31 mouse cellular contexts compared by ENCODE assay signal in genomic region chr8:104555191-104555590, GRCm38 (mm10). TPM values are rescaled to one million over a fixed set of nuclear protein-coding genes. Genes with fewer than 3 reads are reported as not detected.
DNase-seq lines count a peak whose midpoint lies in the region; ATAC-seq and TF ChIP-seq lines count a peak whose summit lies in the region.
"Had no signal": no experiment of that assay in that cellular context is flagged by ENCODE, and none has a peak within 500 bp of the region (broad histone marks: within the 10 kb centered on the region; RNA-seq: fewer than 3 reads in every experiment).

No protein-coding gene starts in this region.

- 58% methylated on average over 4 of the region's 4 CpGs for WGBS in lung, postnatal 0 days
- 46% methylated on average over 4 of the region's 4 CpGs for WGBS in lung, adult 2 months

- peak; percentile 93 for DNase-seq in heart, adult 11 months
- no peak for DNase-seq in heart, adult 9 months (ENCODE audit: low spot score in 2 of 2)
- DNase-seq in lung, postnatal 0 days (ENCODE audit: low spot score) = peak; percentile 32
- DNase-seq in lung, adult 2 months = no peak
- DNase-seq in lung, postnatal 36 days = peak; percentile 19
- no peak for DNase-seq in lung, postnatal 10 days
- DNase-seq: adrenal gland, postnatal 10 days; adrenal gland, postnatal 36 days; B cell, adult 2 months; cerebellum, adult 11 months; cerebellum, adult 2 months; cerebellum, adult 9-11 months; cerebellum, postnatal 36 days; embryo, embryonic 11 days; gastrocnemius, postnatal 10 days; gastrocnemius, postnatal 36 days; heart, postnatal 10 days; heart, postnatal 36 days had no signal

- no peak for TF ChIP-seq CTCF in lung, postnatal 0 days (IDR thresholded peaks at IDR 0.05)
- no peak for TF ChIP-seq CTCF in lung, adult 2 months (IDR thresholded peaks at IDR 0.05; ENCODE audit: insufficient read depth, low read length)

- H3K27ac ChIP-seq in lung, postnatal 0 days (ENCODE audit: low read length) = no peak overlapping the region
- H3K27ac ChIP-seq: embryonic facial prominence, embryonic 10.5 days; embryonic facial prominence, embryonic 13.5 days; forebrain, embryonic 12.5 days; forebrain, embryonic 15.5 days; heart, embryonic 15.5 days; hindbrain, embryonic 10.5 days; hindbrain, embryonic 13.5 days; intestine, embryonic 15.5 days had no signal

- no peak for ATAC-seq in lung, postnatal 0 days
- ATAC-seq: forebrain, embryonic 15.5 days; hindbrain, embryonic 16.5 days; intestine, embryonic 15.5 days; Patski had no signal

- no peaks in the 10 kb centered on the region for H3K36me3 ChIP-seq in lung, postnatal 0 days (ENCODE audit: insufficient read depth, low read length)
- H3K36me3 ChIP-seq: embryonic facial prominence, embryonic 10.5 days; embryonic facial prominence, embryonic 13.5 days; forebrain, embryonic 12.5 days; forebrain, embryonic 15.5 days; G1E; heart, embryonic 12.5 days; heart, embryonic 15.5 days; hindbrain, embryonic 10.5 days; hindbrain, embryonic 13.5 days; intestine, embryonic 15.5 days had no signal

- no peaks in the 10 kb centered on the region for H3K27me3 ChIP-seq in lung, postnatal 0 days (replicated peaks; ENCODE audit: insufficient read depth, low read length)
- H3K27me3 ChIP-seq: forebrain, embryonic 15.5 days had no signal

- no peak overlapping the region for H3K4me3 ChIP-seq in lung, postnatal 0 days (ENCODE audit: low read depth, low read length)
- H3K4me3 ChIP-seq in lung, adult 2 months (replicated peaks; ENCODE audit: extremely low read depth, low read depth, low read length) = no peak overlapping the region
- H3K4me3 ChIP-seq: embryonic facial prominence, embryonic 10.5 days; embryonic facial prominence, embryonic 13.5 days; erythroblast, embryonic 14.5 days; forebrain, embryonic 12.5 days; forebrain, embryonic 15.5 days; heart, embryonic 12.5 days; heart, embryonic 15.5 days; hindbrain, embryonic 10.5 days; hindbrain, embryonic 13.5 days; intestine, embryonic 15.5 days had no signal

- H3K4me1 ChIP-seq in lung, postnatal 0 days (ENCODE audit: insufficient read depth, low read depth, low read length) = no peaks in the 10 kb centered on the region
- 0 out of 2 replicates have a peak, but pooled peaks cover 2% of the 10 kb centered on the region for H3K4me1 ChIP-seq in lung, adult 2 months (ENCODE audit: control insufficient read depth, insufficient read depth, low read length)
- H3K4me1 ChIP-seq: forebrain, embryonic 12.5 days; forebrain, embryonic 15.5 days; heart, embryonic 15.5 days; hindbrain, embryonic 13.5 days; intestine, embryonic 15.5 days had no signal

- TF ChIP-seq POLR2A in lung, adult 2 months (IDR thresholded peaks at IDR 0.05; ENCODE audit: borderline replicate concordance, extremely low read depth, low read depth, low read length) = no peak

- no peak for TF ChIP-seq EP300 in lung, postnatal 0 days (IDR thresholded peaks at IDR 0.05)

- no peak overlapping the region for H3K4me2 ChIP-seq in lung, postnatal 0 days (replicated peaks; ENCODE audit: low read depth, low read length)
- H3K4me2 ChIP-seq: embryonic facial prominence, embryonic 13.5 days; forebrain, embryonic 12.5 days; forebrain, embryonic 15.5 days; heart, embryonic 12.5 days; heart, embryonic 15.5 days; hindbrain, embryonic 13.5 days; intestine, embryonic 15.5 days had no signal

- H3K9ac ChIP-seq in lung, postnatal 0 days (replicated peaks; ENCODE audit: low read depth) = no peak overlapping the region
- H3K9ac ChIP-seq: embryonic facial prominence, embryonic 13.5 days; forebrain, embryonic 12.5 days; forebrain, embryonic 15.5 days; heart, embryonic 12.5 days; heart, embryonic 15.5 days; hindbrain, embryonic 13.5 days; intestine, embryonic 15.5 days had no signal

- H3K9me3 ChIP-seq in lung, postnatal 0 days (ENCODE audit: low read length) = no peaks in the 10 kb centered on the region
- H3K9me3 ChIP-seq: embryonic facial prominence, embryonic 10.5 days; embryonic facial prominence, embryonic 13.5 days; forebrain, embryonic 12.5 days; forebrain, embryonic 15.5 days; G1E; heart, embryonic 12.5 days; heart, embryonic 15.5 days; hindbrain, embryonic 10.5 days; hindbrain, embryonic 13.5 days; intestine, embryonic 15.5 days had no signal

RNA-seq across cellular contexts. Expression of gene Car7, which starts 20.7 kb away (rescaled TPM):
- 0.84 and 0.87 TPM in 2 replicates for polyA plus RNA-seq in lung, postnatal 0 days (2015; fragmentation: Nextera tagmentation; extraction: Ambion mirVana)
- polyA plus RNA-seq in lung, adult 2 months (2012; rRNA removed) = 1.4 and 1.8 TPM in 2 replicates
- polyA plus RNA-seq: erythroblast, embryonic 14.5 days had no signal

RNA-seq across cellular contexts. Expression of gene Nae1, which starts 20.8 kb away (rescaled TPM):
- polyA plus RNA-seq in lung, postnatal 0 days (2015; fragmentation: Nextera tagmentation; extraction: Ambion mirVana) = 57.9 and 58.9 TPM in 2 replicates
- 7.4 and 17.1 TPM in 2 replicates for polyA plus RNA-seq in lung, adult 2 months (2012; rRNA removed)

RNA-seq across cellular contexts. Expression of gene Pdp2, which starts 36.1 kb away (rescaled TPM):
- polyA plus RNA-seq in lung, postnatal 0 days (2015; fragmentation: Nextera tagmentation; extraction: Ambion mirVana) = 5.9 and 6.0 TPM in 2 replicates
- polyA plus RNA-seq in lung, adult 2 months (2012; rRNA removed) = 3.4 and 4.4 TPM in 2 replicates

RNA-seq across cellular contexts. Expression of gene Terb1, which starts 45.5 kb away (rescaled TPM):
- polyA plus RNA-seq in lung, postnatal 0 days (2015; fragmentation: Nextera tagmentation; extraction: Ambion mirVana) = 0.14 and 0.27 TPM in 2 replicates
- 0.05 and 0.07 TPM in 2 replicates for polyA plus RNA-seq in lung, adult 2 months (2012; rRNA removed)
- polyA plus RNA-seq: erythroblast, embryonic 14.5 days; G1E had no signal

Comparison
In these comparisons a context has a peak if more than half of its experiments do, and no peak if none do; other contexts are left out.
1. DNase-seq: peak in heart, adult 11 months (single experiment), lung, postnatal 0 days (single experiment) and lung, postnatal 36 days (single experiment); none in heart, adult 9 months (0 of 2), lung, adult 2 months (single experiment) and lung, postnatal 10 days (single experiment).